Comparison of ENCODE assay signal across 17 mouse cellular contexts in the genomic region with DNA sequence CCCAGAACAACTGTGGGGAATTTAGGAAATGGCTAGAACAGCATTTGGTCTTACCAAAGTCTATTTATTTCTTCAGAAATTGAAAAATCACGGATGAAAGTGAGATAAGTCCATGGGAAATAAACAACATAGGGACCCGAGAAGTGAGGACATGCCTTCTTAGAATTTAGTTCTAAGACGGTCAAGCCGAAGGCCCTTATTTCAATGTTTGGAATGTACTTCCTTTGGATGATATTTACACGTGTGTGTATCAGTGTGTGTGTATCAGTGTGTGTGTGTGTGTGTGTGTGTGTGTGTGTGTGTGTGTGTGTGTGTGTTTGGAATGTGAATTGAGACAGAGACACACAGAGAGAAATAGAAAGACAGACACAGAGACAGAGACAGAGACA. TPM values are rescaled to one million over a fixed set of nuclear protein-coding genes. Genes with fewer than 3 reads are reported as not detected.
A peak's percentile ranks its signal among the peaks of the same experiment; 100 is the strongest.
DNase-seq lines count a peak whose midpoint lies in the region; ATAC-seq and TF ChIP-seq lines count a peak whose summit lies in the region.
"Had no signal": no experiment of that assay in that cellular context is flagged by ENCODE, and none has a peak within 500 bp of the region (broad histone marks: within the 10 kb centered on the region; RNA-seq: fewer than 3 reads in every experiment).

No protein-coding gene starts in this region.

- no peak for TF ChIP-seq CTCF in heart, postnatal 0 days (IDR thresholded peaks at IDR 0.05; ENCODE audit: low read depth)
- no peak for TF ChIP-seq CTCF in lung, adult 2 months (IDR thresholded peaks at IDR 0.05; ENCODE audit: insufficient read depth, low read length)
- no peak for TF ChIP-seq CTCF in thymus, adult 2 months (IDR thresholded peaks at IDR 0.05; ENCODE audit: borderline replicate concordance, control insufficient read depth, extremely low read depth, insufficient read depth, low read length, poor library complexity)

- H3K36me3 ChIP-seq in heart, embryonic 10.5 days: no peaks in the 10 kb centered on the region
- no peaks in the 10 kb centered on the region for H3K36me3 ChIP-seq in heart, postnatal 0 days (replicated peaks; ENCODE audit: control insufficient read depth, insufficient read depth, low read length)
- H3K36me3 ChIP-seq in lung, embryonic 15.5 days: no peaks in the 10 kb centered on the region
- no peaks in the 10 kb centered on the region for H3K36me3 ChIP-seq in stomach, embryonic 15.5 days
- H3K36me3 ChIP-seq in thymus, adult 2 months (ENCODE audit: control insufficient read depth, insufficient read depth, low read length): no peaks in the 10 kb centered on the region
- H3K36me3 ChIP-seq: embryonic facial prominence, embryonic 12.5 days; G1E; hindbrain, embryonic 12.5 days; limb, embryonic 13.5 days; midbrain, embryonic 13.5 days; neural tube, embryonic 13.5 days had no signal

- intact Hi-C loops in heart, postnatal 36 days (cut with DNase I): no loop called here

- WGBS in heart, embryonic 10.5 days: 60% methylated on average over 5 of the region's 5 CpGs
- 18% methylated on average over 5 of the region's 5 CpGs for WGBS in heart, postnatal 0 days
- 18% methylated on average over 5 of the region's 5 CpGs for WGBS in lung, embryonic 15.5 days
- WGBS in lung, adult 2 months: 20% methylated on average over 5 of the region's 5 CpGs
- WGBS in stomach, embryonic 15.5 days: 30% methylated on average over 5 of the region's 5 CpGs
- 88% methylated on average over 5 of the region's 5 CpGs for WGBS in thymus, adult 2 months

- peak overlapping the region; percentile 34 for H3K4me2 ChIP-seq in heart, postnatal 0 days (ENCODE audit: low read depth, low read length)
- H3K4me2 ChIP-seq in lung, embryonic 15.5 days: peak overlapping the region; percentile 37; the same call in 1 of the 2 replicates
- H3K4me2 ChIP-seq in stomach, embryonic 15.5 days: no peak overlapping the region
- H3K4me2 ChIP-seq: embryonic facial prominence, embryonic 12.5 days; hindbrain, embryonic 12.5 days; limb, embryonic 13.5 days; midbrain, embryonic 13.5 days; neural tube, embryonic 13.5 days had no signal

- H3K27ac ChIP-seq in heart, embryonic 10.5 days: 0 out of 2 replicates have a peak overlapping the region, but pooled peaks have one; percentile 25
- H3K27ac ChIP-seq in heart, postnatal 0 days (ENCODE audit: low read depth): peak overlapping the region; percentile 71
- peak overlapping the region; percentile 87 for H3K27ac ChIP-seq in lung, embryonic 15.5 days
- H3K27ac ChIP-seq in stomach, embryonic 15.5 days: peak overlapping the region; percentile 44; the same call in 1 of the 2 replicates
- no peak overlapping the region for H3K27ac ChIP-seq in thymus, adult 2 months (ENCODE audit: control insufficient read depth, insufficient read depth, low read length)
- H3K27ac ChIP-seq: embryonic facial prominence, embryonic 12.5 days; hindbrain, embryonic 12.5 days; limb, embryonic 13.5 days; liver, embryonic 14.5 days; midbrain, embryonic 13.5 days; neural tube, embryonic 13.5 days had no signal

- ATAC-seq in heart, postnatal 0 days (ENCODE audit: insufficient read depth, low read depth): no peak
- ATAC-seq in lung, embryonic 15.5 days (ENCODE audit: borderline replicate concordance, extremely low read depth, low FRiP score, low TSS enrichment): no peak
- no peak for ATAC-seq in stomach, embryonic 15.5 days (ENCODE audit: insufficient read depth, low FRiP score, low read depth)
- ATAC-seq: activated CD4-positive, CD25-positive, alpha-beta regulatory T cell, adult 4 months; intestine, embryonic 16.5 days had no signal

- no peaks in the 10 kb centered on the region for H3K9me3 ChIP-seq in heart, embryonic 10.5 days
- H3K9me3 ChIP-seq in heart, postnatal 0 days (replicated peaks; ENCODE audit: control insufficient read depth, low read length): no peaks in the 10 kb centered on the region
- no peaks in the 10 kb centered on the region for H3K9me3 ChIP-seq in lung, embryonic 15.5 days
- H3K9me3 ChIP-seq in stomach, embryonic 15.5 days: no peaks in the 10 kb centered on the region
- H3K9me3 ChIP-seq: embryonic facial prominence, embryonic 12.5 days; G1E; hindbrain, embryonic 12.5 days; limb, embryonic 13.5 days; midbrain, embryonic 13.5 days; neural tube, embryonic 13.5 days had no signal

- no peak for TF ChIP-seq EP300 in heart, postnatal 0 days (IDR thresholded peaks at IDR 0.05; ENCODE audit: low read depth)

- peaks cover 28% of the 10 kb centered on the region for H3K4me1 ChIP-seq in heart, embryonic 10.5 days
- peaks cover 30% of the 10 kb centered on the region for H3K4me1 ChIP-seq in heart, postnatal 0 days (ENCODE audit: control insufficient read depth, insufficient read depth)
- peaks cover 26% of the 10 kb centered on the region for H3K4me1 ChIP-seq in lung, embryonic 15.5 days
- peaks cover 16% of the 10 kb centered on the region for H3K4me1 ChIP-seq in lung, adult 2 months (ENCODE audit: control insufficient read depth, insufficient read depth, low read length)
- 0 out of 2 replicates have a peak, but pooled peaks cover 2% of the 10 kb centered on the region for H3K4me1 ChIP-seq in stomach, embryonic 15.5 days
- no peaks in the 10 kb centered on the region for H3K4me1 ChIP-seq in thymus, adult 2 months (replicated peaks; ENCODE audit: control insufficient read depth, insufficient read depth, low read length)

- no peaks in the 10 kb centered on the region for H3K27me3 ChIP-seq in heart, embryonic 10.5 days (ENCODE audit: insufficient read depth, poor library complexity, severe bottlenecking)
- H3K27me3 ChIP-seq in heart, postnatal 0 days (ENCODE audit: control insufficient read depth, insufficient read depth, low read length): no peaks in the 10 kb centered on the region
- no peaks in the 10 kb centered on the region for H3K27me3 ChIP-seq in lung, embryonic 15.5 days
- H3K27me3 ChIP-seq in stomach, embryonic 15.5 days (replicated peaks): no peaks in the 10 kb centered on the region
- H3K27me3 ChIP-seq in thymus, adult 2 months (ENCODE audit: control insufficient read depth, insufficient read depth, low read length): no peaks in the 10 kb centered on the region
- H3K27me3 ChIP-seq: embryonic facial prominence, embryonic 12.5 days; hindbrain, embryonic 12.5 days; limb, embryonic 13.5 days; midbrain, embryonic 13.5 days; neural tube, embryonic 13.5 days had no signal

- no peak overlapping the region for H3K4me3 ChIP-seq in heart, embryonic 10.5 days
- H3K4me3 ChIP-seq in heart, postnatal 0 days (ENCODE audit: low read depth, low read length): no peak overlapping the region
- no peak overlapping the region for H3K4me3 ChIP-seq in lung, embryonic 15.5 days
- no peak overlapping the region for H3K4me3 ChIP-seq in lung, adult 2 months (replicated peaks; ENCODE audit: extremely low read depth, low read depth, low read length)
- no peak overlapping the region for H3K4me3 ChIP-seq in stomach, embryonic 15.5 days (replicated peaks)
- no peak overlapping the region for H3K4me3 ChIP-seq in thymus, adult 2 months (ENCODE audit: control insufficient read depth, insufficient read depth, low read length)
- H3K4me3 ChIP-seq: embryonic facial prominence, embryonic 12.5 days; hindbrain, embryonic 12.5 days; limb, embryonic 13.5 days; midbrain, embryonic 13.5 days; neural tube, embryonic 13.5 days had no signal

- peak; percentile 6 for DNase-seq in heart, embryonic 10.5 days (ENCODE audit: low spot score)
- no peak for DNase-seq in heart, postnatal 4 days
- DNase-seq in heart, postnatal 0 days (ENCODE audit: low spot score): no peak
- no peak for DNase-seq in heart, postnatal 36 days
- DNase-seq in lung, adult 2 months: no peak
- no peak for DNase-seq in thymus, adult 2 months

- H3K9ac ChIP-seq in heart, postnatal 0 days (replicated peaks; ENCODE audit: low read depth, low read length): no peak overlapping the region
- no peak overlapping the region for H3K9ac ChIP-seq in lung, embryonic 15.5 days
- H3K9ac ChIP-seq in stomach, embryonic 15.5 days: no peak overlapping the region
- H3K9ac ChIP-seq: embryonic facial prominence, embryonic 12.5 days; limb, embryonic 13.5 days; liver, embryonic 14.5 days; midbrain, embryonic 13.5 days; neural tube, embryonic 13.5 days had no signal

- no peak for TF ChIP-seq POLR2A in lung, adult 2 months (IDR thresholded peaks at IDR 0.05; ENCODE audit: borderline replicate concordance, extremely low read depth, low read depth, low read length)
- TF ChIP-seq POLR2A in thymus, adult 2 months (IDR thresholded peaks at IDR 0.05; ENCODE audit: control insufficient read depth, extremely low read depth, insufficient read depth, low read length, poor library complexity): no peak

RNA-seq across cellular contexts. Expression of a gene that starts 35.3 kb away (rescaled TPM):
- 34.9 and 41.0 TPM in 2 replicates for polyA plus RNA-seq in heart, embryonic 10.5 days (2016; fragmentation: Nextera tagmentation; extraction: Ambion mirVana)
- total RNA-seq in heart, postnatal 4 days (2021): 10 to 100 TPM; 22.9 to 24.2 TPM
- 14.9 and 15.9 TPM in 2 replicates for total RNA-seq in heart, postnatal 0 days (2014; rRNA removed; ENCODE audit: low replicate concordance)
- 15.3 and 16.0 TPM in 2 replicates for polyA plus RNA-seq in heart, postnatal 0 days (2015; fragmentation: Nextera tagmentation; extraction: Ambion mirVana)
- total RNA-seq in heart, postnatal 36 days (2021): 10 to 100 TPM; 25.6 to 26.2 TPM
- polyA plus RNA-seq in lung, embryonic 15.5 days (2015; fragmentation: Nextera tagmentation; extraction: Ambion mirVana): 49.1 and 50.0 TPM in 2 replicates
- 4.9 and 6.3 TPM in 2 replicates for polyA plus RNA-seq in lung, adult 2 months (2012; rRNA removed)
- polyA plus RNA-seq in stomach, embryonic 15.5 days (2015; fragmentation: Nextera tagmentation; extraction: Ambion mirVana): 39.4 and 39.7 TPM in 2 replicates
- polyA plus RNA-seq in thymus, adult 2 months (2012; rRNA removed): 8.1 and 8.9 TPM in 2 replicates
